Mouse (Mus musculus): ENCODE measurements around the gene Olfr1355. TPM values are rescaled to one million over a fixed set of nuclear protein-coding genes. Genes with fewer than 3 reads are reported as not detected.
"Not testable (repeated sequence)": the region's sequence is repeated elsewhere in the genome, so short reads cannot be mapped to it uniquely, and the experiment has no call there.

Olfr1355 gene
- 0.14 TPM in 1 of 2 replicates, not detected in the other for polyA plus RNA-seq (2014; fragmentation: Nextera tagmentation; extraction: Ambion mirVana)

- no peaks in the 10 kb centered on the region for H3K36me3 ChIP-seq (ENCODE audit: control insufficient read depth, insufficient read depth, low read length)
- 71% methylated on average over 2 of the region's 2 CpGs for WGBS
These were observed at the start of gene Olfr1355 for GRCm38 (mm10) chr10:78875240-78875639. TSS of gene Olfr1355 (plus strand) at chr10:78875540.

GRCm38 (mm10) chr10:78840456-78840855 lies 34.9 kb upstream of the Olfr1355 start:
- not testable (repeated sequence) for H3K4me2 ChIP-seq (ENCODE audit: low read depth, low read length); H3K4me1 ChIP-seq (ENCODE audit: control insufficient read depth, insufficient read depth, low read length); H3K9me3 ChIP-seq (ENCODE audit: control insufficient read depth, low read length); ATAC-seq (ENCODE audit: low read depth); H3K9ac ChIP-seq (ENCODE audit: low read depth, low read length); H3K27me3 ChIP-seq (replicated peaks; ENCODE audit: control insufficient read depth, insufficient read depth, low read length); DNase-seq (ENCODE audit: low spot score); H3K36me3 ChIP-seq (ENCODE audit: control insufficient read depth, insufficient read depth, low read length); H3K4me3 ChIP-seq (ENCODE audit: low read depth, low read length); H3K27ac ChIP-seq (replicated peaks; ENCODE audit: low read depth, low read length)
- 85% methylated on average over 12 of the region's 12 CpGs for WGBS

More at GRCm38 (mm10) chr10:78875240-78875639, at the start of gene Olfr1355:
- H3K4me1 ChIP-seq (ENCODE audit: control insufficient read depth, insufficient read depth, low read length), result no peaks in the 10 kb centered on the region
- no peaks in the 10 kb centered on the region for H3K27me3 ChIP-seq (replicated peaks; ENCODE audit: control insufficient read depth, insufficient read depth, low read length)
- ATAC-seq (ENCODE audit: low read depth) (no peak), DNase-seq (ENCODE audit: low spot score) (no peak)
- H3K9ac ChIP-seq (ENCODE audit: low read depth, low read length), result no peak within 1 kb of the TSS
- no peak within 1 kb of the TSS for H3K4me3 ChIP-seq (ENCODE audit: low read depth, low read length)
- no peak within 1 kb of the TSS for H3K4me2 ChIP-seq (ENCODE audit: low read depth, low read length)
- H3K9me3 ChIP-seq (ENCODE audit: control insufficient read depth, low read length), result no peaks in the 10 kb centered on the region; the same call in 1 of the 2 replicates
- H3K27ac ChIP-seq (replicated peaks; ENCODE audit: low read depth, low read length), result no peak within 1 kb of the TSS

- no peaks in the 10 kb centered on the region for H3K4me1 ChIP-seq (ENCODE audit: control insufficient read depth, insufficient read depth, low read length)
- no peak within 1 kb of the TSS for H3K4me3 ChIP-seq (ENCODE audit: low read depth, low read length)
- H3K27me3 ChIP-seq (replicated peaks; ENCODE audit: control insufficient read depth, insufficient read depth, low read length), result no peaks in the 10 kb centered on the region
- H3K9me3 ChIP-seq (ENCODE audit: control insufficient read depth, low read length), result no peaks in the 10 kb centered on the region
- no peak for ATAC-seq (ENCODE audit: low read depth)
- H3K36me3 ChIP-seq (ENCODE audit: control insufficient read depth, insufficient read depth, low read length), result no peaks in the 10 kb centered on the region
- 86% methylated on average over 2 of the region's 2 CpGs for WGBS
- no peak within 1 kb of the TSS for H3K4me2 ChIP-seq (ENCODE audit: low read depth, low read length)
- DNase-seq (ENCODE audit: low spot score), result no peak
- H3K9ac ChIP-seq (ENCODE audit: low read depth, low read length), result no peak within 1 kb of the TSS
- H3K27ac ChIP-seq (replicated peaks; ENCODE audit: low read depth, low read length), result no peak within 1 kb of the TSS
These were observed 23.3 kb upstream of the Olfr1355 start, which contains the start of gene Olfr1356 for GRCm38 (mm10) chr10:78852066-78852465. TSS of gene Olfr1356 (minus strand) at chr10:78852166.

- not testable (repeated sequence) for H3K36me3 ChIP-seq (ENCODE audit: control insufficient read depth, insufficient read depth, low read length); H3K4me3 ChIP-seq (ENCODE audit: low read depth, low read length); ATAC-seq (ENCODE audit: low read depth); DNase-seq (ENCODE audit: low spot score); H3K27ac ChIP-seq (replicated peaks; ENCODE audit: low read depth, low read length); H3K9me3 ChIP-seq (ENCODE audit: control insufficient read depth, low read length); H3K4me1 ChIP-seq (ENCODE audit: control insufficient read depth, insufficient read depth, low read length); H3K27me3 ChIP-seq (replicated peaks; ENCODE audit: control insufficient read depth, insufficient read depth, low read length); H3K4me2 ChIP-seq (ENCODE audit: low read depth, low read length); H3K9ac ChIP-seq (ENCODE audit: low read depth, low read length)
- 76% methylated on average over 1 of the region's 1 CpGs for WGBS
These were observed 37.5 kb downstream of the Olfr1355 start, which contains the start of gene Olfr1354 for GRCm38 (mm10) chr10:78912871-78913270. TSS of gene Olfr1354 (plus strand) at chr10:78913171.

Other genes with a start within 250 kb of the Olfr1355 start
- gene Casp14, start 157.2 kb upstream of the Olfr1355 start, polyA plus RNA-seq (2014; fragmentation: Nextera tagmentation; extraction: Ambion mirVana), result 3.6 and 4.7 TPM in 2 replicates
- 0.10 TPM in 1 of 2 replicates, not detected in the other for gene Ccdc105, start 122.5 kb upstream of the Olfr1355 start, polyA plus RNA-seq (2014; fragmentation: Nextera tagmentation; extraction: Ambion mirVana)
- 0.68 and 0.70 TPM in 2 replicates for gene Slc1a6, start 95.0 kb upstream of the Olfr1355 start, polyA plus RNA-seq (2014; fragmentation: Nextera tagmentation; extraction: Ambion mirVana)
- not detected in 2 replicates for gene Olfr1356, start 23.4 kb upstream of the Olfr1355 start, polyA plus RNA-seq (2014; fragmentation: Nextera tagmentation; extraction: Ambion mirVana)
- gene Olfr1354, start 37.6 kb downstream of the Olfr1355 start, polyA plus RNA-seq (2014; fragmentation: Nextera tagmentation; extraction: Ambion mirVana), result not detected in 2 replicates
- gene Olfr8, start 75.1 kb downstream of the Olfr1355 start, polyA plus RNA-seq (2014; fragmentation: Nextera tagmentation; extraction: Ambion mirVana), result not detected in 2 replicates
- gene Olfr1353, start 87.8 kb downstream of the Olfr1355 start, polyA plus RNA-seq (2014; fragmentation: Nextera tagmentation; extraction: Ambion mirVana), result 0.20 TPM in 1 of 2 replicates, not detected in the other
- gene Olfr1352, start 105.5 kb downstream of the Olfr1355 start, polyA plus RNA-seq (2014; fragmentation: Nextera tagmentation; extraction: Ambion mirVana), result 0.11 TPM in 1 of 2 replicates, not detected in the other
- not detected in 2 replicates for gene Olfr1351, start 136.9 kb downstream of the Olfr1355 start, polyA plus RNA-seq (2014; fragmentation: Nextera tagmentation; extraction: Ambion mirVana)
- not detected in 2 replicates for gene Olfr57, start 153.2 kb downstream of the Olfr1355 start, polyA plus RNA-seq (2014; fragmentation: Nextera tagmentation; extraction: Ambion mirVana)
- gene 2610008E11Rik, start 222.1 kb downstream of the Olfr1355 start, polyA plus RNA-seq (2014; fragmentation: Nextera tagmentation; extraction: Ambion mirVana), result 31.9 and 35.2 TPM in 2 replicates

All from embryonic facial prominence, embryonic 14.5 days (tissue).